Mouse (Mus musculus) embryonic fibroblast, embryonic 13.5 days (primary cell): ENCODE results near the gene Ceacam2. TPM values are rescaled to one million over a fixed set of nuclear protein-coding genes. Genes with fewer than 3 reads are reported as not detected.
"Not testable (repeated sequence)": the region's sequence is repeated elsewhere in the genome, so short reads cannot be mapped to it uniquely, and the experiment has no call there.

Experiments
- H3K27ac ChIP-seq: 2 replicates; pipeline ENCODE4 v1.5.1; 2012; ENCODE audit warnings: low read length, control low read depth, inconsistent platforms; ENCODE audit not compliant: insufficient read depth
- H3K4me1 ChIP-seq: 2 replicates; pipeline ENCODE4 v1.6.1; 2011; ENCODE audit warnings: low read length; ENCODE audit not compliant: control insufficient read depth, insufficient read depth
- H3K4me3 ChIP-seq: 2 replicates; pipeline ENCODE4 v1.5.1; 2011; ENCODE audit warnings: mild to moderate bottlenecking, control low read depth, low read length; ENCODE audit not compliant: insufficient read depth
- CTCF ChIP-seq: IDR thresholded peaks from 2 replicates; pipeline ENCODE4 v1.5.1; 2011; ENCODE audit warnings: mild to moderate bottlenecking, control low read depth, low read length, moderate library complexity, borderline replicate concordance; ENCODE audit not compliant: insufficient read depth
- POLR2A ChIP-seq: IDR thresholded peaks from 2 replicates; pipeline ENCODE4 v1.6.1; 2011; ENCODE audit warnings: low read depth, mild to moderate bottlenecking, control low read depth, low read length, moderate library complexity
- polyA plus RNA-seq: library from polyadenylated mRNA; stranded (reverse); fragments of >200 nt; gene quantifications from 2 replicates; pipeline ENCODE4 v1.2.4, GENCODE M21; 2011; ENCODE audit warnings: low read depth; ENCODE audit not compliant: missing spikeins, insufficient read length

Gene Ceacam2
- polyA plus RNA-seq, 1 experiment, result not detected

DNA sequence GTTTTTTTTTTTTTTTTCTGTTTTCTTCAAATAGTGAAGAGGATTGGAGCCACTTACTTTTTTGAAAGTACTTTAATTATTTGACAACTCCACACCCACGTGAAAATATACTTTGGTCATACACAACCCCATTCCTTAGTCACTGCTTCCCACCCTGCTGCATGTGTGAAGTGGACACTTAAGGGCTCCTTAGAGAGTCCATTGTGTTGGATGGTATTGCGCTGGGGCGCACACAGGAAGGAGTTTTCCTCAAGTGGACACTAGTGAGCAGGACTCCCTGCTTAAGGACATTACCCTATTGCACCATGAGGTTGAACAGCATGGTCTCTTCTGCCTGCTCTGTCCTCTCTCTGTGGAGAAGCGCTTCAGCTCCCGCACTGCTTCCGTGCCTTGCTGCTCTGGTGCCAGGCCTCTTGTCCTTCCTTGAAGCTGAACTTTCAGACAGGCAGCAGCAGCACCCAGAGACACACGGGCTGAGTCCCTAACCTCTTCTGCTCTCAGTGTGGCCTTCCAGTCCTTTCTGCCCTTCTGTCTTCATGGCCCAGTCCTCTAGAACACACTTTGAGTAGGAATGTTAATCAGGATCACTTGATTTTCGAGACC, 56.4 kb downstream of the Ceacam2 start:
- Histone ChIP-seq H3K27ac (no peak overlapping the region), H3K4me1 (no peaks in the 10 kb centered on the region), H3K4me3 (no peak overlapping the region)
- no peak for TF ChIP-seq CTCF
- TF ChIP-seq POLR2A, result no peak

DNA sequence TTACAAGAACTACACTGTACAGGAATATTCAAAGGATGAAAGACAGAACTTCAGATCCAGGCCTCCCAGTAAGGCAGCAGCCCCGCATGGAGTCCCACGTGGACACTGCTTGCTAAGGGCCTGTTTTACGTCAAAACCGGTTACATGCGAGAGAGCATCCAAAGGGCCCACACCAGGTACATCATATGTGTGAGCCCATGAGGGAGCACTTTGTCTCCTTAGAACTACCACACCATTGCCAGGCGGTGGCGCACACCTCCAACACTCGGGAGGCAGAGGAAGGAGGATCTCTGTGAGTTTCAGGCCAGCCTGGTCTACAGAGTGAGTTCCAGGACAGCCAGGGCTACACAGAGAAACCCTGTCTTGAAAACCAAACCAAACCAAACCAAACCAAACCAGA, 58.9 kb downstream of the Ceacam2 start:
- TF ChIP-seq CTCF, result 0 out of 2 replicates have a peak, but pooled peaks have one; percentile 30
- not testable (repeated sequence) for H3K4me1 ChIP-seq, H3K27ac ChIP-seq, H3K4me3 ChIP-seq

DNA sequence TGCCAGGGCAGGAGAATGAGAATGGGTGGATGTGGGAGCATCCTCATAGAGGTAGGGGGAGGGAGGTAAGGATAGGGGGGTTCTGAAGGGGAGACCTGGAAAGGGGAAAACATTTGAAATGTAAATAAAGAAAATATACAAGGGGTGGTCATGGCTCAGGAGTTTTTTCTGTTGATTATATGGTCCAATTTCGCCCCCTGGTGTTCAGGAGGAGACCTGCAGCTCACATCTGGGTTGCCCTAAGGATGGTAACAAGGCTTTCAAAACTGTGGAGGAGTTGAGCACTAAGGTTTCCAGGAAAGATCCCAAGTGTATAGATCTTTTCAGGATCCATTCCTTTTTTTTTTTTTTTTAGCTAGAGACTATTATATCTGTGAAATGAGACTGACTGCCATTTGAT, 60.2 kb downstream of the Ceacam2 start:
- Histone ChIP-seq H3K4me3 (no peak overlapping the region), H3K4me1 (no peaks in the 10 kb centered on the region), H3K27ac (no peak overlapping the region)
- no peak for TF ChIP-seq POLR2A
- TF ChIP-seq CTCF, result no peak

DNA sequence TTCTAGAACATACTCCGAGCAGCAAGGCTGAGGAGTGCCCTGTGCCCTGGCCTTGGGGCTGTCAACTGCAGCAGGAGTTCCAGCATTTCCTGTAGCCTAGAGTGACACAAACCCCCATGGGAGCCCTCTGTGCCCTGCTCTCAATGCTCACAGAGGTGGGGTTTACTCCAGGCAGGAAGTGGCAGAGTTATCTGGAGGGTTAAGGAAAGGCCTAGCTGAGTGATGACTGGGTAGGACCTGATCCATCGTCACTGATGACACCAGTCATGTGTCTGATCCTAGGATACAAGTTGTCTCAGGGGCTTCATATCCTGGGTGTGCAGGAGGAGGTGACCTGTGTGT, 61.9 kb downstream of the Ceacam2 start:
- not testable (repeated sequence) for H3K4me3 ChIP-seq, H3K4me1 ChIP-seq, H3K27ac ChIP-seq

DNA sequence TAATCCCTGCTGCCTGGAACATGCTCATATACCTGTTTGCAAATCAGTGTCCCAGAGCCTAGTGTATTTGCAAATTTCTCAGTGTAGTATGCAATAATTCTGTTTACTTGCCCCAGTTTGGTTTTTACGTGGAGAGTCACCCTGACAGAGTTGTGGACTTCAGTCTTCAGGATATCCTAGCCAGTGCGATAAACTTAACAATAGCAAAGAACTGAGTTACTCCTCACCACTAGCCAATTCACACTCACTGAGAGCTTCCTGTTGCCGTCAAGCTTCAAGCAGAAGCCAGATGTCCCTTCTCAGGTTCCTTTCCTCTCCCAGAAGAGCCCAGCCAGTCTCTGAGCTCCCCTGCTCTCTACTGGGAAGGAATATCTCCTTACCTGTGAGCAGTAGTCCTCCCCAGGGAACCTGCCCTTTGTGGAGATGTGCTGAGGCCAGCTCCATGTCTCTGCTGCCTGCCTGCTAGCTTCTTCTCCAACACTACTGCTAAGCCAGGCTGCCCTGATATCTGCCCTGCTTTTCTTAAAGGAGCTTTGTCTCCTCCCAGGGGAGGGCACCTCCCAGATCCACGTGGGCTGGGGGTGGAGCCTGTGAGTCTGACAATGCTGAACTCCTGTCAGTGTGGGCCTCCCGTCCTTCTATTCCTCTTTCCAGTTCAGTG, 62.4 kb downstream of the Ceacam2 start, which contains the start of gene Ceacam1:
Ceacam1 (minus strand) TSS at position 513 of the 661 bp plus-strand sequence.
- H3K4me1 ChIP-seq, H3K27ac ChIP-seq, H3K4me3 ChIP-seq: not testable (repeated sequence)

DNA sequence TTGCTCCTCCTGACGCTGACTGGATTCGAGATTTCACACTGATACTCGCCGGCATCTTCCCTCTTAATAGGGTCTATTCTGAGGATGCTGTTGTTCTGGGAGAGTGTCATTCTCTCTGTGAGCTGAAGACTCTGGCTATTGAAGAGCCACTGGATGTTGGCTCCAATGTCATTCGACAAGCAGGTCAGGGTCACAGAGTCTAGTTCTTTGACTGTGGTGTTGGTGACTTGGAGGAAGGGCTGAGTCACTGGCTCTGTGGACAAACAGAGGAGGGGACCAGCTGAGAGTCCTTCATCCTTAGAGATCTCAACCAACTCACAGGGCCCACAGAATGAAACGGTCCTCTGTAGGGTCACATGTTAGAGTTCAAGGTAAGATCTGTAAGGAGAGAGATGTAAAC, 67.8 kb downstream of the Ceacam2 start:
- H3K27ac ChIP-seq, result not testable (repeated sequence)

More for the DNA sequence above, 67.8 kb downstream of the Ceacam2 start:
- H3K4me1 ChIP-seq, H3K4me3 ChIP-seq: not testable (repeated sequence)

Other genes with a start within 250 kb of the Ceacam2 start
- gene Pafah1b3, start 241.9 kb downstream of the Ceacam2 start, polyA plus RNA-seq, result 46.2 and 48.8 TPM in 2 replicates
- gene Prr19, start 238.4 kb downstream of the Ceacam2 start, polyA plus RNA-seq, result not detected in 2 replicates
- gene Tmem145, start 233.8 kb downstream of the Ceacam2 start, polyA plus RNA-seq, result not detected in 2 replicates
- 32.9 and 38.3 TPM in 2 replicates for gene Megf8, start 222.7 kb downstream of the Ceacam2 start, polyA plus RNA-seq
- gene Cnfn, start 170.1 kb downstream of the Ceacam2 start, polyA plus RNA-seq, result not detected in 2 replicates
- gene Lipe, start 141.1 kb downstream of the Ceacam2 start, polyA plus RNA-seq, result 4.6 and 19.4 TPM in 2 replicates
- not detected in 2 replicates for gene Cxcl17, start 127.0 kb downstream of the Ceacam2 start, polyA plus RNA-seq
- not detected in 2 replicates for gene Ceacam1, start 62.3 kb downstream of the Ceacam2 start, polyA plus RNA-seq
- not detected in 2 replicates for gene Erich4, start 76.0 kb upstream of the Ceacam2 start, polyA plus RNA-seq
- 8.2 and 16.7 TPM in 2 replicates for gene Dmac2, start 79.6 kb upstream of the Ceacam2 start, polyA plus RNA-seq
- 0.68 and 0.83 TPM in 2 replicates for gene B3gnt8, start 86.8 kb upstream of the Ceacam2 start, polyA plus RNA-seq
- 15.5 and 16.4 TPM in 2 replicates for gene Bckdha, start 119.1 kb upstream of the Ceacam2 start, polyA plus RNA-seq
- 21.6 and 25.3 TPM in 2 replicates for gene Exosc5, start 119.3 kb upstream of the Ceacam2 start, polyA plus RNA-seq
- gene Tmem91, start 135.3 kb upstream of the Ceacam2 start, polyA plus RNA-seq, result 0.73 TPM in 1 of 2 replicates, not detected in the other
- gene B9d2, start 140.9 kb upstream of the Ceacam2 start, polyA plus RNA-seq, result 7.8 and 13.1 TPM in 2 replicates
- 48.0 and 60.5 TPM in 2 replicates for gene Tgfb1, start 147.1 kb upstream of the Ceacam2 start, polyA plus RNA-seq
- gene Ccdc97, start 179.2 kb upstream of the Ceacam2 start, polyA plus RNA-seq, result 31.5 and 32.0 TPM in 2 replicates
- 125 and 155 TPM in 2 replicates for gene Hnrnpul1, start 214.9 kb upstream of the Ceacam2 start, polyA plus RNA-seq
- gene Axl, start 248.8 kb upstream of the Ceacam2 start, polyA plus RNA-seq, result 232 and 364 TPM in 2 replicates